10 mouse cellular contexts compared by ENCODE assay signal in the genomic region with DNA sequence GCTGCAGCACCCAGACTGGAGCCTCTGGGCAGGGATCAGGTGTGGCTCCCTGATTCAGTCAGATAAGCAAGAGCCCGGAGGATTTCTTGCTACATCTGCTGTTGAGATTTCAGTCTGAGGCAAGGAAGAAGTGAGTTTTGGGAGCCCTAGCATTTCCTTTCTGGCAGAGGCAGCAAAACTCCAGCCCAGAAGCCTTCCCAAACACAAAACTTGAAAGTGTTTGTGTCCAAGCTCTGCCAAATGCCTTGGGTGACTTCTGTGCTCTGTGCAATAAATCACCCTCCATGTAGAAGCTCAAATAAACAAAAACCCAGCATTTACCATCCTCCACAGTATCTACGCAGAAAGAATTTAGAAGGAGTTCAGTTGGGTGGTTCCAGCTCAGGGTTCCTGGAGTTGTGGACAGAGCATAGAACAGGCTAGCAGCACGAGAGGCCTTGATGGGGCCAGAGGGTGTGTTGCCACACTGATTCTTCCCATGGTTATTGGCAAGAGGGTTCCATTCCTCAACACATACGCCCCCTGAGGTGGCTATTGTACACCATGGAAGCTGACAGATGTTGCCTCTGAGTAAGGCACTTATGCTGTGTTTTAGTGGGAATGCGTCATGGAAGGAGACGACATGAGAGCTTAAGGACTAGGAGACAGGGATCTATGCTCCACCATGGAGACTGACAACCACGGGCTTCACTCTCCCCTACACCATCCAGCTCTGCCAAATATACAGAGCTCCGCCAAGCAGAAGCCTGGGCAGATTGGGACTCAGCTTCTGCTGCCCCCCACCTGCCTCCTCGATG.
DNase-seq lines count a peak whose midpoint lies in the region; ATAC-seq and TF ChIP-seq lines count a peak whose summit lies in the region.
"Had no signal": no experiment of that assay in that cellular context is flagged by ENCODE, and none has a peak within 500 bp of the region (broad histone marks: within the 10 kb centered on the region; RNA-seq: fewer than 3 reads in every experiment).

No protein-coding gene starts in this region.

- TF ChIP-seq CTCF in lung, embryonic 14.5 days (IDR thresholded peaks at IDR 0.05; ENCODE audit: low read depth), result 0 out of 2 replicates have a peak, but pooled peaks have one; percentile 8

- peak overlapping the region; percentile 61 for H3K27ac ChIP-seq in lung, embryonic 14.5 days (ENCODE audit: low read depth)
- no peak overlapping the region for H3K27ac ChIP-seq in forebrain, embryonic 16.5 days (ENCODE audit: low read length)
- H3K27ac ChIP-seq: liver, embryonic 15.5 days had no signal

- H3K4me3 ChIP-seq in lung, embryonic 14.5 days (ENCODE audit: low read depth, low read length), result no peak overlapping the region
- no peak overlapping the region for H3K4me3 ChIP-seq in forebrain, embryonic 16.5 days (replicated peaks; ENCODE audit: low read length)
- H3K4me3 ChIP-seq: liver, embryonic 15.5 days; myocyte had no signal

- no peaks in the 10 kb centered on the region for H3K9me3 ChIP-seq in lung, embryonic 14.5 days (ENCODE audit: low read depth, low read length)
- no peaks in the 10 kb centered on the region for H3K9me3 ChIP-seq in forebrain, embryonic 16.5 days (ENCODE audit: control insufficient read depth, low read length)
- H3K9me3 ChIP-seq: liver, embryonic 15.5 days had no signal

- DNase-seq in gastrocnemius, postnatal 4 days (ENCODE audit: low spot score in 2 of 2), result peak; percentile 12 to 17
- DNase-seq in gastrocnemius, postnatal 36 days, result no peak
- DNase-seq in urinary bladder, postnatal 14 days (ENCODE audit: low spot score), result peak; percentile 39
- no peak for DNase-seq in urinary bladder, postnatal 25 days (ENCODE audit: low spot score)
- peak; percentile 87 for DNase-seq in lung, embryonic 14.5 days
- DNase-seq in spleen, adult 12 weeks (ENCODE audit: low spot score), result no peak

- WGBS in lung, embryonic 14.5 days, result 53% methylated on average over 9 of the region's 9 CpGs
- WGBS in forebrain, embryonic 16.5 days, result 88% methylated on average over 9 of the region's 9 CpGs

- H3K27me3 ChIP-seq in lung, embryonic 14.5 days (ENCODE audit: insufficient read depth, low read length), result no peaks in the 10 kb centered on the region
- no peaks in the 10 kb centered on the region for H3K27me3 ChIP-seq in forebrain, embryonic 16.5 days (replicated peaks; ENCODE audit: control insufficient read depth, insufficient read depth, low read length)
- H3K27me3 ChIP-seq: liver, embryonic 15.5 days had no signal

- peaks cover 12% of the 10 kb centered on the region; the same call in 1 of the 2 replicates for H3K4me1 ChIP-seq in lung, embryonic 14.5 days (ENCODE audit: insufficient read depth)
- H3K4me1 ChIP-seq in forebrain, embryonic 16.5 days (replicated peaks; ENCODE audit: control insufficient read depth, insufficient read depth, low read length), result no peaks in the 10 kb centered on the region

- H3K36me3 ChIP-seq in lung, embryonic 14.5 days (ENCODE audit: insufficient read depth), result no peaks in the 10 kb centered on the region
- no peaks in the 10 kb centered on the region for H3K36me3 ChIP-seq in forebrain, embryonic 16.5 days (ENCODE audit: control insufficient read depth, insufficient read depth)
- H3K36me3 ChIP-seq: liver, embryonic 15.5 days had no signal

- no peak overlapping the region for H3K9ac ChIP-seq in lung, embryonic 14.5 days
- H3K9ac ChIP-seq in forebrain, embryonic 16.5 days (replicated peaks; ENCODE audit: low read depth, low read length), result no peak overlapping the region
- H3K9ac ChIP-seq: liver, embryonic 15.5 days had no signal

- intact Hi-C loops in gastrocnemius, postnatal 36 days (cut with DNase I), result no loop called here

- no peak overlapping the region for H3K4me2 ChIP-seq in lung, embryonic 14.5 days
- H3K4me2 ChIP-seq in forebrain, embryonic 16.5 days (ENCODE audit: low read length), result no peak overlapping the region
- H3K4me2 ChIP-seq: liver, embryonic 15.5 days had no signal

- peak; percentile 87 for ATAC-seq in lung, embryonic 14.5 days (ENCODE audit: insufficient read depth)
- no peak for ATAC-seq in megakaryocyte progenitor cell, adult 5-6 weeks (replicated peaks; ENCODE audit: poor library complexity)
- no peak for ATAC-seq in forebrain, embryonic 16.5 days

Comparison
In these comparisons a context has a peak if more than half of its experiments do, and no peak if none do; other contexts are left out.
1. DNase-seq: peak in gastrocnemius, postnatal 4 days (2 of 2), urinary bladder, postnatal 14 days (single experiment) and lung, embryonic 14.5 days (single experiment); none in gastrocnemius, postnatal 36 days (0 of 2), urinary bladder, postnatal 25 days (single experiment) and spleen, adult 12 weeks (single experiment).